Mouse (Mus musculus): Measurements from ENCODE around the gene Dnaja3. TPM values are rescaled to one million over a fixed set of nuclear protein-coding genes. Genes with fewer than 3 reads are reported as not detected.

Dnaja3 gene
- polyA plus RNA-seq, 1 experiment: 33.0 TPM

- no peaks in the 10 kb centered on the region for H3K36me3 ChIP-seq (ENCODE audit: control insufficient read depth, insufficient read depth)
- no peak for TF ChIP-seq MYOG (IDR thresholded peaks at IDR 0.05; ENCODE audit: control insufficient read depth, extremely low read depth, insufficient read length)
- peak; percentile 25 for TF ChIP-seq CTCF (IDR thresholded peaks at IDR 0.05; ENCODE audit: control insufficient read depth, insufficient read depth, insufficient read length)
- H3K79me3 ChIP-seq (ENCODE audit: low read depth): no peaks in the 10 kb centered on the region
- no peaks in the 10 kb centered on the region for H3K79me2 ChIP-seq (ENCODE audit: control insufficient read depth, insufficient read depth)
- no peak overlapping the region for H3K4me3 ChIP-seq (ENCODE audit: insufficient read depth, poor library complexity, severe bottlenecking)
- H3ac ChIP-seq (ENCODE audit: control insufficient read depth, insufficient read length, low read depth): no peak overlapping the region
- H3K27me3 ChIP-seq (ENCODE audit: control insufficient read depth, insufficient read depth, insufficient read length): no peaks in the 10 kb centered on the region
These were observed 7.7 kb upstream of the Dnaja3 start for GRCm38 (mm10) chr16:4632050-4632449.

DNA sequence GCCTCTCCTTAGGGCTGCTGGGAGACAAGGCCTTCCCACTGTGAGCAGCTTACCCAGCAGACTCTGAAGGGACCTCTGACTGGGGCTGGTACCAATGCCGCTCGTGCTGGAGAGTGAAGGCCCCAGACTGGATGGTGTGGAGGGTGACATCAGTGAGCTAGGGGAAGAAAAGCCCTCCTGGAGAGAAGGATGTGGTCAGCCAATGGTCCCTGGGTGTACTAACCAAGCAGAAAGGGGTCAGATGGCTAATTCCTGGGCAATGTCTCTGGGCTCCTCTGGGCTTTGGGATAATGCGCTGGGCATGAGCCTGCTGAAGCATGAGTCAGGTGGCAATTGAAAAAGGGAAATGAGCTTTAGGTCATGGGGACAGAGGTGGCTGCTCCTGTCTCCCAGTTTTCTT, 6.1 kb upstream of the Dnaja3 start:
- no peak overlapping the region for H3ac ChIP-seq (ENCODE audit: control insufficient read depth, insufficient read length, low read depth)
- no peaks in the 10 kb centered on the region for H3K79me2 ChIP-seq (ENCODE audit: control insufficient read depth, insufficient read depth)
- no peaks in the 10 kb centered on the region for H3K36me3 ChIP-seq (ENCODE audit: control insufficient read depth, insufficient read depth)
- no peaks in the 10 kb centered on the region for H3K79me3 ChIP-seq (ENCODE audit: low read depth)
- no peaks in the 10 kb centered on the region for H3K27me3 ChIP-seq (ENCODE audit: control insufficient read depth, insufficient read depth, insufficient read length)
- H3K4me3 ChIP-seq (ENCODE audit: insufficient read depth, poor library complexity, severe bottlenecking): no peak overlapping the region
- no peak for TF ChIP-seq MYOD1 (IDR thresholded peaks at IDR 0.05; ENCODE audit: control insufficient read depth, insufficient read length, low read depth)
- TF ChIP-seq FOSL1 (IDR thresholded peaks at IDR 0.05; ENCODE audit: insufficient read depth, low read length, poor library complexity, severe bottlenecking): no peak
- TF ChIP-seq USF1 (IDR thresholded peaks at IDR 0.05; ENCODE audit: low read depth): no peak
- no peak for TF ChIP-seq MYOG (IDR thresholded peaks at IDR 0.05; ENCODE audit: control insufficient read depth, extremely low read depth, insufficient read length)
- TF ChIP-seq MAX (IDR thresholded peaks at IDR 0.05): no peak
- no peak for TF ChIP-seq CEBPB (IDR thresholded peaks at IDR 0.05; ENCODE audit: low read depth)
- TF ChIP-seq CTCF (IDR thresholded peaks at IDR 0.05; ENCODE audit: control insufficient read depth, insufficient read depth, insufficient read length): no peak

- H3K36me3 ChIP-seq (ENCODE audit: control insufficient read depth, insufficient read depth): no peaks in the 10 kb centered on the region
- H3K79me2 ChIP-seq (ENCODE audit: control insufficient read depth, insufficient read depth): peaks cover under 1% of the 10 kb centered on the region
- H3K27me3 ChIP-seq (ENCODE audit: control insufficient read depth, insufficient read depth, insufficient read length): no peaks in the 10 kb centered on the region
- TF ChIP-seq FOSL1 (IDR thresholded peaks at IDR 0.05; ENCODE audit: insufficient read depth, low read length, poor library complexity, severe bottlenecking): no peak
- no peak for TF ChIP-seq MAX (IDR thresholded peaks at IDR 0.05)
- no peak for TF ChIP-seq MYOD1 (IDR thresholded peaks at IDR 0.05; ENCODE audit: control insufficient read depth, insufficient read length, low read depth)
- TF ChIP-seq CTCF (IDR thresholded peaks at IDR 0.05; ENCODE audit: control insufficient read depth, insufficient read depth, insufficient read length): no peak
- no peak for TF ChIP-seq USF1 (IDR thresholded peaks at IDR 0.05; ENCODE audit: low read depth)
- no peak for TF ChIP-seq CEBPB (IDR thresholded peaks at IDR 0.05; ENCODE audit: low read depth)
- TF ChIP-seq MYOG (IDR thresholded peaks at IDR 0.05; ENCODE audit: control insufficient read depth, extremely low read depth, insufficient read length): no peak
- no peak overlapping the region for H3ac ChIP-seq (ENCODE audit: control insufficient read depth, insufficient read length, low read depth)
- H3K79me3 ChIP-seq (ENCODE audit: low read depth): no peaks in the 10 kb centered on the region
- no peak overlapping the region for H3K4me3 ChIP-seq (ENCODE audit: insufficient read depth, poor library complexity, severe bottlenecking)
These were observed 5.1 kb upstream of the Dnaja3 start for GRCm38 (mm10) chr16:4634681-4635080.

- H3K79me2 ChIP-seq (ENCODE audit: control insufficient read depth, insufficient read depth): peaks cover 11% of the 10 kb centered on the region
- H3K79me3 ChIP-seq (ENCODE audit: low read depth): peaks cover 4% of the 10 kb centered on the region
- H3ac ChIP-seq (ENCODE audit: control insufficient read depth, insufficient read length, low read depth): no peak overlapping the region
- H3K4me3 ChIP-seq (ENCODE audit: insufficient read depth, poor library complexity, severe bottlenecking): no peak overlapping the region
- TF ChIP-seq CTCF (IDR thresholded peaks at IDR 0.05; ENCODE audit: control insufficient read depth, insufficient read depth, insufficient read length): no peak
- no peak for TF ChIP-seq FOSL1 (IDR thresholded peaks at IDR 0.05; ENCODE audit: insufficient read depth, low read length, poor library complexity, severe bottlenecking)
- TF ChIP-seq MAX (IDR thresholded peaks at IDR 0.05): no peak
- no peak for TF ChIP-seq MYOG (IDR thresholded peaks at IDR 0.05; ENCODE audit: control insufficient read depth, extremely low read depth, insufficient read length)
- no peak for TF ChIP-seq USF1 (IDR thresholded peaks at IDR 0.05; ENCODE audit: low read depth)
- TF ChIP-seq CEBPB (IDR thresholded peaks at IDR 0.05; ENCODE audit: low read depth): no peak
- no peak for TF ChIP-seq MYOD1 (IDR thresholded peaks at IDR 0.05; ENCODE audit: control insufficient read depth, insufficient read length, low read depth)
- H3K27me3 ChIP-seq (ENCODE audit: control insufficient read depth, insufficient read depth, insufficient read length): no peaks in the 10 kb centered on the region
- no peaks in the 10 kb centered on the region for H3K36me3 ChIP-seq (ENCODE audit: control insufficient read depth, insufficient read depth)
These were observed 4.0 kb upstream of the Dnaja3 start for GRCm38 (mm10) chr16:4635760-4636159.

GRCm38 (mm10) chr16:4638891-4639390, 848 bp upstream of the Dnaja3 start:
- H3K79me3 ChIP-seq (ENCODE audit: low read depth): peaks cover 20% of the 10 kb centered on the region
- no peaks in the 10 kb centered on the region for H3K36me3 ChIP-seq (ENCODE audit: control insufficient read depth, insufficient read depth)
- TF ChIP-seq FOSL1 (IDR thresholded peaks at IDR 0.05; ENCODE audit: insufficient read depth, low read length, poor library complexity, severe bottlenecking) (no peak), MYOG (IDR thresholded peaks at IDR 0.05; ENCODE audit: control insufficient read depth, extremely low read depth, insufficient read length) (no peak), MYOD1 (IDR thresholded peaks at IDR 0.05; ENCODE audit: control insufficient read depth, insufficient read length, low read depth) (no peak), USF1 (IDR thresholded peaks at IDR 0.05; ENCODE audit: low read depth) (no peak), CTCF (IDR thresholded peaks at IDR 0.05; ENCODE audit: control insufficient read depth, insufficient read depth, insufficient read length) (no peak), MAX (IDR thresholded peaks at IDR 0.05) (no peak), CEBPB (IDR thresholded peaks at IDR 0.05; ENCODE audit: low read depth) (no peak)
- no peak overlapping the region for H3K4me3 ChIP-seq (ENCODE audit: insufficient read depth, poor library complexity, severe bottlenecking)
- no peaks in the 10 kb centered on the region for H3K27me3 ChIP-seq (ENCODE audit: control insufficient read depth, insufficient read depth, insufficient read length)
- no peak overlapping the region for H3ac ChIP-seq (ENCODE audit: control insufficient read depth, insufficient read length, low read depth)
- peaks cover 41% of the 10 kb centered on the region for H3K79me2 ChIP-seq (ENCODE audit: control insufficient read depth, insufficient read depth)

All from C2C12 (cell line).